Mouse (Mus musculus): ENCODE measurements around the gene Wasf2. TPM values are rescaled to one million over a fixed set of nuclear protein-coding genes. Genes with fewer than 3 reads are reported as not detected.
A peak's percentile ranks its signal among the peaks of the same experiment; 100 is the strongest.

The Wasf2 gene
- polyA plus RNA-seq, 1 experiment = 43.5 TPM

DNA sequence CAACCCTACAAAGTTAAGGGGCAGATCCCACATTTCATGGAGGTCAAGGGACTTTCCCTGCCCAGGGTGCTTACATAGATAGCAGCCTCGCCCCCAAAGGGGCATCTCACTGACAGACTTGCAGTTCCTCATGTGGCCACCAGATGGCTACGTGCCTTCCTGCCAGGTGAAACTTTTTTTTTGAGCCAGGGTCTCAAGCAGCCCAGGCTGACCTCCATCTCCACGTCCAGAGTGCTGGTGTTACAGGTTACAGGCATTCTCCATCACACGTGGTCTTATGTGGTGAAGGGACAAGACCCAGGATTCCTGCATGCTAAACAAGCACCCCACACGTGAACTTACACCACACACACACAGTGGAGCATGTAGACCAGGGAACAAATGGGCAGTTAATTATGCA, 87.3 kb downstream of the Wasf2 start:
- 12% methylated on average over 5 of the region's 5 CpGs for WGBS
- DNase-seq (ENCODE audit: low read depth, low spot score) = no peak

DNA sequence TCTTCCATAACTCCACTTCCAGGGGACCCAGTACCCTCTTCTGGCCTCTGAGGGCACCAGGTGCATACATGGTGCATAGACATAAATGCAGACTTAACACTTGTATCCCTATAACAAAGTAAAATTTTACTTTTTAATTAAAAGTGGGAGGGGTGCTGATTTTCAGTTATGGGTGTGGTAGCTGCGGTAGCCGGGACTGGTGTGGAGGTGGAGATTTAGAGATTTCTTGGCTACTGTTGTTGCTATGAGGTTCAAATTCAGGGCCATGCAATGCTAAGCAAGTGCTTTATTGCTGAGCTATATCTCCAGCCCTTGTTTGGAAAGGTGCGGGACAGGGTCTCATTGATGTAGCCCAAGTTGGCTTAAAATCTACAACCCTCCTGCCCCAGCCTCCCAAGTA, 88.4 kb downstream of the Wasf2 start:
- DNase-seq (ENCODE audit: low read depth, low spot score) = no peak
- WGBS = 69% methylated on average over 3 of the region's 3 CpGs

DNA sequence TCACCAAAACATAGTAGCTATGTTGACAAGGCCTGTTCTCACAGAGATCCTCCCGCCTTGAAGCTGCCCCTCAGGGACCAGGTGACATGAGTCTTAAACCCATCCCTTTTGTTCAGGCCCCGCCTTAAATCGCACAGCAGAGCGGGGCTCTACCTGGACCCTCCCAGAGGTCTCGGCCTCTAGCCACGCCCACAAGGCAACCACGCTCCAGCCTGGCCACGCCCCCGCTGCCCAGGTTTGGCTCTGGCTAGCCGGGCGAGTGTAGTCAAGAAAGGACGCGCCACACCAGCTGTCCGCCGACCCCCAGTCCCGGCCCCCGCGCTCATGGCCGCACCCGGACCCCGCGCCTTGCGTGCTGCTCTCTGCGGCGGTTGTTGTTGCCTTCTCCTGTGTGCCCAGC, 90.4 kb downstream of the Wasf2 start:
- WGBS = 9% methylated on average over 25 of the region's 25 CpGs

DNA sequence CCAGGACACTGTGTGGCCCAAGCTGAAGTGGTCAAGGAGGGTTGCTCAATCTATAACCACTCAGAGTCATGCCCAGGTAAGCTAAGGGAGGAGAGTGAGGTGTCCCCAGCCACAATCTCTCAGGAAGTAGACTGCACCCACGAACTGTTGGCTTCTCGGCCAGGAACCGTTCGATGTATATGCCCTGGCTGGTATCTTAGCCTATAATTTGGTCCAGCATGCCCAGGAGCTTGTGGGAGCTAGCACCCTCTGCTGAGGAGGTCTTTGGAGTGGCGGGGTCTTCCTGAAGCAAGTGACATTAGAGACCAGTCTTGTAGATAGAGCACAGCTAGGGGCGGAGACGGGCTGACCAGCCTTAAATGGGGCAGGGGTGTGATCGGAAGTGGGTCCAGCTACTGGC, 91.4 kb downstream of the Wasf2 start:
- no peak for DNase-seq (ENCODE audit: low read depth, low spot score)
- WGBS = 91% methylated on average over 8 of the region's 8 CpGs

More for the DNA sequence above, 90.4 kb downstream of the Wasf2 start:
- DNase-seq (ENCODE audit: low read depth, low spot score) = no peak

DNA sequence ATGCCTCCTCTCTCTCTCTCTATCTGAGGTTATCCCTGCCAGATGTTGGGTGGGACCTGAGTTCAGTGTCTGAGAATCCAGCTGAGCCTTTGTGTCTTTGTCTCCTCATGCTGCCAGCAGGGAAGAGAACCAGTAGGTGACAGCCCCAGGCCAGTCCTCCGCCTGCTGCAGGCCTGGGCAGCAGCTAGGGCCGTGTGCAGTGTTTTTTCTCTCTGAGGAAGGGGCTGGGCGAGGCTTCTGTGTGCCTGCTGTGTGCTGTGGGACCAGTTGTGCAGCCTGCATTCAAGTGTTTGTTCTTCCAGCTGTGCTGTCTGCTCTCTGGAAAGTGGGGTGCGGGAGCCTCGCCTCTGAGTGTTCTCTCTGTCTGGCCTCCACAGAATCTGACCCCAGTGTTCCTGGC, 93.6 kb downstream of the Wasf2 start:
- WGBS = 60% methylated on average over 5 of the region's 5 CpGs
- DNase-seq (ENCODE audit: low read depth, low spot score) = no peak

DNA sequence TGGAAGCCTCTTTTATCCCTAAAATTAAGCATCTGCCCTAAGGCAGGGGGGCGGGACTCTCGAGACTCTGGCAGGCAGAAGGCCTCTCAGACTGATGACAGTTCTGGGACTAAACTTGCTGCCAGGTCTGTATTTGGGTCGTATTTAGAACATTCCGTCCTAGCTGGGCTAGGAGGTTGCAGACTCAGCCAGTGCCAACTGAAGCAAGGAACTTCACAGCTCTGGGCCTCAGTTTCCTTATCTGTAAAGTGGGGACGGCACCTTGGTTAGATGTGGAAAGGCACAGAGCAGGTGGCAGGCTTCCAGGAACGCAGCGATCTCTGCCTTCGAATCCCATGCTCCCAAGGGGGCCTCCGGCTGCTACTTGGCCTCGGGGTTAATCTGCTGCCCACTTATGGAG, 95.8 kb downstream of the Wasf2 start:
- no peak for DNase-seq (ENCODE audit: low read depth, low spot score)
- 63% methylated on average over 10 of the region's 10 CpGs for WGBS

DNA sequence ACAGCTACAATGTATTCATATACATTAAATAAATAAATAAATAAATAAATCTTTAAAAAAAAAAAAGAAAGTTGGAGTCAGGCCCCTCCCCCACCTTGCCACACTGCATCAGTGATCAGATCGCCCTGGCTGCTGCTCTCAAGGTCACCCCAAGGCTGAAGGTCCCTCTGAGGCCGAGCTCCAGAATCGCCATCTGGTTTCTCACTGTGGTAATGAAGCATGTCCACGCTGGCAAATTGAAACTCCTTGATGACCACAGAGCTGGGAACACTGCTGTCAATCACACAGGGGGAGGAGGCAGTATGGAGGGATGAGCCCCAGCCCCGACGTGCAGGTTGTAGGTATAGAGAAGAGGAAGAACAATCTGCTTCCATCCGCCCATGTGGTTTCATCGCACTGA, 97.3 kb downstream of the Wasf2 start:
- WGBS = 67% methylated on average over 8 of the region's 8 CpGs
- no peak for DNase-seq (ENCODE audit: low read depth, low spot score)

DNA sequence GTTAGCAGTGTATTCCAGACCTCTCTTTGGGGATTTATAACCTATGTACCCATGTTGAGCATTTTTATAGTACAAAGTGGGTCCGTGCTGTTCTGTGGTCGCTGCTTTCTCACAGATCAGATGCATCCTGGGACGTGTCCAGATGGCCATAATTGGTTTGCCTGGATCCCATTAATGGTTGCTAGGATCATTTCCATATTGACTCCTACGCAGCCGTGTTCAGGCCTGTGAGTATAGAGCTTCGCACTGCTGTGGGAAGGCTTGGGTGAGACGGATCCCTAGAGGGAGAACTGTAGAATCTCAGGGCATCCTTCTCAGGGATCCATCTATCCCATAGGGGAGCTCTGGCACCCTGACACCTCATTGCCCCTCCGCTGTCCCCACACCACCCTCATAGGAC, 99.3 kb downstream of the Wasf2 start:
- WGBS = 78% methylated on average over 8 of the region's 8 CpGs
- no peak for DNase-seq (ENCODE audit: low read depth, low spot score)

DNA sequence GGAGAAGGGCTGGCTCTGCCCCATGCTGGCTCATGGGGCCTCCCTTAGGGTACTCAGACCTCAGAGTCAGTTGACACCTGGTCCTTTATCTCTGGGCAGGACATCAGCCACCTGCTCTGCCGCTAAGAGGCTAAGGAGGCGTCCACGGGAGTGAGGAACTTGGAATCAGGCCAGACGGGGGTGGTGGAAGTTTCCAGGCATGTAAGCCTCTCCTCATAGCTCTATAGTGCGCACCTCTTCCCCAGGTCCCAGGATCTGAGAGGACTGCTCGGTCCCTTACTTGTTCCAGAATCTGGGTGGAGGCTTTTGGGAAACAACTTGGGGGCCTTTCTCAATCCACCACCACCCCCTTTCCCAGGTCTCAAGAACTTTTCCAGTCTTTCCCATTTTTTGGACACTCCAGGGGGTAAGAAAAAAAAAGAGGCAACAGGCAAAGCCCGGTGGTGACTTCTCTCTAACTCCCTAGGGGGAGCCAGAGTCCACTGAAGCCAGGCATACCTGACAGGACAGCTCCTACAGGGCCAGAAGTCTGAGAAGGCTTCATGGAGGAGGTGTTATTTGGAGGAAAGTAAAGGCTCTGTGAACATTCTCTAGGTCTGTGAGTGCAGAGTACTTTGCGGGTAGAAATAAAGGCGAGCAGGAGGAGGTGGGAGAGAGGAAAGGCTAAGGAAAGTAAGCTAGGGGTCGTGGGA, 103.1 kb downstream of the Wasf2 start:
- 32% methylated on average over 10 of the region's 10 CpGs for WGBS
- no peak for DNase-seq (ENCODE audit: low read depth, low spot score)

DNA sequence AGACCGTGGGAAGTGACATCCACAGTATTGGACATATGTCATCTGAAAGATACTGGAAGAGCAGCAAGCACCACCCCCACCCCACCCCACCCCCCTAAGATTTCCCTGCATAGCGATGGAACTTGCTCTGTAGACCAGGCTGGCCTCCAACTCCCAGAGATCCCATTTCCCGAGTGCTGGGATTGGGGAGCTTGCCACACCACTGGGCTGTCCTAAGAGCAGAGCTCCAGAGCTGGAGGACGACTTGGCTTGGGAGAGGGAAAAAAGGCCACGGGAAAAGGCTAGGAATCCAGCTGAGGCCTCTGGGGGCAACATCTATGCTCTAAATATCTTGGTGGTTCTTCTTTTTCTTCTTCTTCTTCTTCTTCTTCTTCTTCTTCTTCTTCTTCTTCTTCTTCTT, 104.5 kb downstream of the Wasf2 start:
- DNase-seq (ENCODE audit: low read depth, low spot score) = no peak
- 55% methylated on average over 5 of the region's 5 CpGs for WGBS

DNA sequence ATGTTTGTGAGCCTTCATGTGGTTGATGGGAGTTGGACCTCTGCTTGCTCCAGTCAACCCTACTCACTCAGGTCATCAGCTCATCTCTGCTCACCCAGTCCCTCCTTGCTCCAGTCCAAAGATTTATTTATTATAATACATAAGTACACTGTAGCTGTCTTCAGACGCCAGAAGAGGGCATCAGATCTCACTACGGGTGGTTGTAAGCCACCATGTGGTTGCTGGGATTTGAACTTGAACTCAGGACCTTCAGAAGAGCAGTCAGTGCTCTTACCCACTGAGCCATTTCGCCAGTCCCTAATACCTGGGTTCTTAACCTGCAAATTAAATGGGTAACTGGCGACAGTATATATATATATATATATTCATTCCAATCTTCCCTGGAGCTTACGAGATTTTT, 105.1 kb downstream of the Wasf2 start:
- DNase-seq (ENCODE audit: low read depth, low spot score) = no peak
- WGBS = 72% methylated on average over 5 of the region's 5 CpGs

DNA sequence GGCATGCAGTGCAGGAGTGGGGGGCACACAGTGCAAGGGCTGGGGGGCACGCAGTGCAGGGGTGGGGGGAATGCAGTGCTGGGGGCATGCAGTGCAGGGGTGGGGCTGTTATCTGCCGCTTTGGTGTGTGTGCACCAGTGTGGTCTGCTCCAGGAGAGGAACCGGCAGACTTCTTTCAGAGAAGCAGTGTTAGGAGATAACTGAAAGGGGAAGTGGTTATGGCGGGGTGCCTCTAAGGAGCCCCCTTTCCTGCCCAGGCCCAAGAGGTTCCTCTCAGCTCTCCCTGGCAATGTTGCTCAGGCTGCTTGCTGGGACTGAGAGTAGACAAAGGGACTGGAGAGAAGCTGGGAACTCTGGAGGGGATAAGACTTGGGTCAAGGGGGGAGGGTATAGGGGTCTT, 107.6 kb downstream of the Wasf2 start:
- no peak for DNase-seq (ENCODE audit: low read depth, low spot score)
- WGBS = 65% methylated on average over 4 of the region's 4 CpGs

DNA sequence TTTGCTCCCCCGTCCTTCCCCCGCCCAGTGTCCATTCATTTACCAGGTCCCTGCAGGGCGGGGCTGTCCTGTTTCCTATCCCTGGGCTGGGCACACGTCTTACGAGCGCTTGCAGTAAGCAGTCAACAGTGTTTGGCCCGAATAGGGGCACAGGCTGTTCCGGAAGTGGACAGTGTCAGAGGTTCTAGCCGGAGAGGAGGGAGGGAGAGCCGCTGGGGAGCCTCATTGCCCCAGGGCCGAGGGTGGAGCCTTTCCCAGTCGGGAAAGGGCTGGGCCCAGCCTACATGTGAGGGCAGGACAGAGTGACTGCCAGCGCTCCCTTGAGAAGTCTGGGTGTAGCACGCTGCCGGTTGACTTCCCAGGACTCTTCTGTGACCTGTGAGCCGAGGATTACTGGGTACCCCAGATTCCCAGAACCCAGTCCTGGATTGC, 110.2 kb downstream of the Wasf2 start, which contains the start of gene Map3k6:
Gene Map3k6 (plus strand): TSS at position 329 of the 432 bp plus-strand sequence.
- peak; percentile 72 for DNase-seq (ENCODE audit: low read depth, low spot score)
- WGBS = 5% methylated on average over 16 of the region's 16 CpGs

DNA sequence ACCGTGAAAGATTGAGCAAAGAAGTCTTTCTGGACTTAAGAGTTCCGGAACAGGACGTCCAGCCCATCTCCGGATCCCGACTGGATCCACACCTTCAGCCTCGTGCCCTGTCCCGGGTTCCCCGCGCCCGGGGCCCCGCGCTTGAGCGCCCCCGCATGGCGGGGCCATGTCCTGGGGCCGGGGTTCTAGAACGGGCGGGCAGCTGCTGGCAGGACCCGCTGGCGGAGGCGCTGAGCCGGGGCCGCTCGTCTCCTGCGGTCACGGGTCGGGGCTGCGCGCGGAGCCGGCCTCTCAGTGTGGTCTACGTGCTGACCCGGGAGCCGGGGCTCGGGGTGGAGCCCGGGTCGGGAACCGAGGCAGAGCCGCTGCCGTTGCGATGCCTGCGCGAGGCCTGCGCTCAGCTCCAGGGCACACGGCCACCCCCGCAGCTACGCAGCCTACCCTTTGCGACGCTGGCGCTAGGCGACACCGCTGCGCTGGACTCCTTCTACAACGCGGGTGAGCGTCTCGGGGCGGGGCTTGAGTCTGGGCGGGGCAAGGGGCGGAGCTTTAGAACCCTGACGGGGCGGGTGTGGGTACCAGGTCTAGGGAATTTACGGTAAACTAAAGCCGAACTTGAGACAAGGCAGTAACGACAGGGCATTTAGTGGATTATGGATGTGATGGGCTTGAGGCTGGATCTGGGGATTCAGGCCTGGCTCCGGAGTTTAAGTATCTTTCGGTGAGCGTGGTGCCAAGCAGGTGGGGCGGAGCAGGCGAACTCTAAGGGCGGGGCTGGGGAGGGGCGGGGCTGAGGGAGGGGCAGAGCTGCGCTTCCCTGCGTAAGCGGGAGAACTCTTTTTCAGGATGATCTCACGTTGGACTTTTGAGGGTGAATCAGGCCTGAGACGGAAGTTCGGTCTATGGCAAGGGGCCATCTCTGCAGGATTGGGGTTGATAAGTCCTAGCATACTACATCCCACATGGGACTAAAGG, 110.9 kb downstream of the Wasf2 start:
- DNase-seq (ENCODE audit: low read depth, low spot score) = no peak
- WGBS = under 1% methylated on average over 78 of the region's 78 CpGs

DNA sequence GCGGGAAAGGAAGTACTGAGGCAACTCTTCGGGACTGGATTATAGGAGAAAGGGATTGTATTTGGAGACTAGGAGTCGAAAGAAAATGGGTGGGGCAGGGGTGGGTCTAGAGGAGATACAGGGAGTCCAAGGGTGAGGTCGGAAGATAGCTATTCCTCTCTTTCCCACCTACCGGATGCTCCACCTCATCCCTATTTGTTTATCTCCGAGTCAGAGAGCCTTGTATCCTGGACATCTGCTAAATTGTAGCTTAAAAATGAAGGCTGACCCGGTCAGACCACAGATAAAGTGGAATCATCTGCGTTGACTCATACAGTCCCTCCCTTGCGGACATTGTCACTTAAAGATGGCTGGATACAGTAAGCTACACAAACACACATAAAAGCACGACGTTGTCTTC, 111.6 kb downstream of the Wasf2 start:
- WGBS = 10% methylated on average over 11 of the region's 11 CpGs
- no peak for DNase-seq (ENCODE audit: low read depth, low spot score)

DNA sequence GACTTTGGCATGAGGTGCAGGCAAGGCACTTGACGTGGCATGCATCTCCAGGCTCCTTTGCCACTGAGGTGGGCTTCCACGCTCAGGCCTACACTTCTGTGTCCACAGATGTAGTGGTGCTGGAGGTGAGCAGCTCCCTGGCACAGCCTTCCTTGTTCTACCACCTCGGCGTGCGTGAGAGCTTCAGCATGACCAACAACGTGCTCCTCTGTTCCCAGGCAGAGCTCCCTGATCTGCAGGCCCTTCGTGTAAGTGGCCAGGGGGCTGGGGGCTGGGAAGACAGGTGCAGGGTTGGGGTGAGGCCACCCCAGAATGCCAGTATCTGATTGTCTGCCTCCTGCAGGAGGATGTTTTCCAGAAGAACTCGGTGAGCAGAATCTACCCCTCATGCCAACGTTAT, 112.4 kb downstream of the Wasf2 start:
- 83% methylated on average over 9 of the region's 9 CpGs for WGBS
- DNase-seq (ENCODE audit: low read depth, low spot score) = no peak

DNA sequence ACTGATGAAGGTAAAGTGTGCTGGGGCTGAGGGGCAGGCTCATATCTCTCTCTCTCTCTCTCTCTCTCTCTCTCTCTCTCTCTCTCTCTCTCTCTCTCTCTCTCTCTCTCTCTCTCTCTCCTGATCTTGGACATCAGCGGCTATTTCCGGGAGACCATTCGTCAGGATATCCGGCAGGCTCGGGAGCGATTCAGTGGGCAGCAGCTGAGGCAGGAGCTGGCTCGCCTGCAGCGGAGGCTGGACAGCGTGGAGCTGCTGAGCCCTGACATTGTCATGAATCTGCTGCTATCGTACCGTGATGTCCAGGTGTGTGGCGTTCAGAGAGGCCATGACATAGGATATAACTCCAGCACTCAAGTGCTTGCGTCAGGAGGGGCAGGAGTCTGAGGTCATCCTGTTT, 113.2 kb downstream of the Wasf2 start:
- DNase-seq (ENCODE audit: low read depth, low spot score) = no peak
- 77% methylated on average over 12 of the region's 13 CpGs for WGBS

DNA sequence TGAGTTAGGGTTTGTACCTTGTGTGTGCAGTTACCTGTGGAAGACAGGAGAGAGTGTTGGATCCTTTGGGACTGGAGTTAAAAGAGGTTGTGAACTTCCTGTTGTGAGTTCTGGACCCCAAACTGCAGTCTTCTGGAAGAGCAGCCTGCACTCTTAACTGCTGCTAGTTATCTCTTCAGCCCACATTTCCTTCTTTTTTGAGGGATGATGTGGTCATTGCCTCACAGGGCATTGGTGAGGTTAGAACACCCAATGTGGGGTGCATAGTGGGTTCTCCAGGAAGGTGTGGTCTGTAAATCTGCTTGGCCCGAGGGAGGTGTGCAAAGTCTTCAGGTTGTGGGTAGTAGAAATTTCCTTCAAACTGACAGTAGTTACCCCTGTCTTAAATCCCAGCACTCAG, 114.0 kb downstream of the Wasf2 start:
- WGBS = 50% methylated on average over 1 of the region's 1 CpGs
- no peak for DNase-seq (ENCODE audit: low read depth, low spot score)

DNA sequence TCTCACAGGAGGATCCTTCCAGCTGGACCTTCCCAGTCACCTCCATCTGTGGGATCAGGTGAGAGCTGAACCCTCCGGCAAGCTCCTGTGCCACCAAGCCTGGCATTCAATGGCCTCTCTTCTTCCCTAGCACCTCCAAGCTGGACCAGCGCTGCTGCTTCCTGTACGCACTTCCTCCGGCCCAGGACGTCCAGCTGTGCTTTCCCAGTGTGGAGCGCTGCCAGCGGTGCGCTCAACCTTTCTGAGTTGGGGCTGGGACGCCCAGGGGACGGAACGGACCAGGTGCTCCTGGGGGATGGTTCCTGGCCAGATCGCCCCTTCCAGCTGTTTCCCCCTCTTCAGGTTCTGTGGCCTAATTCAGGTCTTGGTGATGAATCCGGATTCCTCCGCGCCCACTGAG, 116.8 kb downstream of the Wasf2 start:
- WGBS = 73% methylated on average over 15 of the region's 15 CpGs
- no peak for DNase-seq (ENCODE audit: low read depth, low spot score)

DNA sequence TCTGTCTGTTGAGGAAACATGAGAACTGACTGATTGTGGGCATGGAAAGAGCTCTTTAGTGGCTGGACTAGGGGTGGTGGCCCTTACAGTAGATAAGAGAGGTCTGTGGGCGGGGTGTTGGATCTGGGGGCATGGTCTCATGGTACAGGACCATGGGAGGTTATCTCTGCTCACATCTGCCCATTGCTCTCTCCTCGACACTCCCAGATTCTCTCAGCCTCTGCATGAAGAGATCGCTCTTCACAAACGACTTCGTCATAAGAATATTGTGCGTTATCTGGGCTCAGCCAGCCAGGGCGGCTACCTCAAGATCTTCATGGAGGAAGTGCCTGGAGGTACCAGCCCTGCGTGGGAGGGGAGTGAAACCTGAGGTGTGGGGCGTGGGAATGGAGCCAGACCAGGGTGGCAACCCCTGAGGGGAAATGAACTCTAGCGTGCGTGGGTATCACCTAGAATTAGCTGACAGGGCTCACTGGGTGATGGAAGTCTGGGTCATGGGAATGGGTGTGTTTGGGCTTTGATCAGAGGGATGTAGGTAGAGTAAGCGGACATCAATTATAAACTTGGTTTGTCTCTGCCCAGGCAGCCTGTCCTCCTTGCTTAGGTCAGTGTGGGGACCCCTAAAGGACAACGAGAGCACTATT, 117.6 kb downstream of the Wasf2 start:
- WGBS = 82% methylated on average over 13 of the region's 13 CpGs
- DNase-seq (ENCODE audit: low read depth, low spot score) = no peak

Measured in large intestine, adult 2 months (tissue).